Mouse (Mus musculus): ENCODE results near the gene Nrip3. TPM values are rescaled to one million over a fixed set of nuclear protein-coding genes. Genes with fewer than 3 reads are reported as not detected.

Gene Nrip3
- total RNA-seq, 2 experiments from 2014 or later: 209 to 247 TPM

Other genes starting within 250 kb of the Nrip3 start
- 10 to 100 TPM; 39.1 to 55.7 TPM for gene St5, start 78.4 kb downstream of the Nrip3 start, total RNA-seq (2021)
- gene Akip1, start 78.3 kb downstream of the Nrip3 start, total RNA-seq (2021): 1 to 10 TPM; 5.6 to 5.9 TPM
- gene BC051019, start 58.2 kb downstream of the Nrip3 start, total RNA-seq (2021): not detected
- gene Ascl3, start 50.3 kb downstream of the Nrip3 start, total RNA-seq (2021): not detected
- 100 to 1,000 TPM in 1 of 2 experiments, 10 to 100 TPM in 1; 97.9 to 107 TPM for gene Tmem9b, start 29.1 kb downstream of the Nrip3 start, total RNA-seq (2021)
- gene Scube2, start 83.7 kb upstream of the Nrip3 start, total RNA-seq (2021): 1 to 10 TPM; 1.9 to 2.0 TPM
- 100 to 1,000 TPM; 206 to 213 TPM for gene Dennd5a, start 178.4 kb upstream of the Nrip3 start, total RNA-seq (2021)
- gene Tmem41b, start 204.9 kb upstream of the Nrip3 start, total RNA-seq (2021): 10 to 100 TPM; 49.2 to 52.9 TPM
- 100 to 1,000 TPM; 106 to 111 TPM for gene Ipo7, start 236.2 kb upstream of the Nrip3 start, total RNA-seq (2021)

Data from layer of hippocampus, postnatal 36 days (tissue).